Mouse (Mus musculus) retina, embryonic 14.5 days (tissue): ENCODE results near the gene Rinl.

Experiments
- DNase-seq: peaks from one replicate; pipeline ENCODE4 v3.0.0-alpha.2; 2015; ENCODE audit warnings: low spot score

Rinl gene

GRCm38 (mm10) chr7:28781261-28781663 lies 7.5 kb upstream of the Rinl start:
- DNase-seq = no peak

- no peak for DNase-seq
These were observed 3.6 kb upstream of the Rinl start for GRCm38 (mm10) chr7:28785161-28785560.

- no peak for DNase-seq
These were observed 885 bp upstream of the Rinl start for GRCm38 (mm10) chr7:28787884-28788283.

- DNase-seq = no peak
These were observed 466 bp downstream of the Rinl start for GRCm38 (mm10) chr7:28789235-28789634.

- peak; percentile 73 for DNase-seq
These were observed 1.5 kb downstream of the Rinl start for GRCm38 (mm10) chr7:28790066-28790806.

- no peak for DNase-seq
These were observed 2.9 kb downstream of the Rinl start for GRCm38 (mm10) chr7:28791706-28792105.

- DNase-seq = no peak
These were observed 3.8 kb downstream of the Rinl start for GRCm38 (mm10) chr7:28792391-28793185.

GRCm38 (mm10) chr7:28793834-28794233 lies 5.1 kb downstream of the Rinl start:
- peak; percentile 45 for DNase-seq

GRCm38 (mm10) chr7:28794496-28794895 lies 5.7 kb downstream of the Rinl start:
- no peak for DNase-seq

GRCm38 (mm10) chr7:28795832-28796231 lies 7.1 kb downstream of the Rinl start:
- no peak for DNase-seq

- DNase-seq = peak; percentile 80
These were observed 7.8 kb downstream of the Rinl start for GRCm38 (mm10) chr7:28796562-28796975.

- DNase-seq = no peak
These were observed 11.2 kb downstream of the Rinl start for GRCm38 (mm10) chr7:28799994-28800393.

- DNase-seq = peak; percentile 50
These were observed 12.7 kb downstream of the Rinl start for GRCm38 (mm10) chr7:28801451-28801850.

- DNase-seq = peak; percentile 47
These were observed 13.3 kb downstream of the Rinl start for GRCm38 (mm10) chr7:28801901-28802670.

GRCm38 (mm10) chr7:28802846-28803588 lies 14.2 kb downstream of the Rinl start:
- DNase-seq = peak; percentile 79

- DNase-seq = no peak
These were observed 15.0 kb downstream of the Rinl start for GRCm38 (mm10) chr7:28803756-28804155.

GRCm38 (mm10) chr7:28806869-28807268 lies 18.1 kb downstream of the Rinl start:
- peak; percentile 43 for DNase-seq

GRCm38 (mm10) chr7:28807641-28808220 lies 19.0 kb downstream of the Rinl start:
- DNase-seq = peak; percentile 44

GRCm38 (mm10) chr7:28808221-28808941 lies 19.6 kb downstream of the Rinl start, which contains the start of gene Hnrnpl:
Hnrnpl (plus strand) TSS chr7:28808541.
- DNase-seq = peak; percentile 70

GRCm38 (mm10) chr7:28808957-28809393 lies 20.2 kb downstream of the Rinl start:
- peak; percentile 93 for DNase-seq
